Mouse (Mus musculus): ENCODE results near the gene Camk2g.

GRCm38 (mm10) chr14:20809349-20809748 is 15.5 kb upstream of the Camk2g start:
- TF ChIP-seq TAL1 (IDR thresholded peaks at IDR 0.05; ENCODE audit: low read length), result no peak
- TF ChIP-seq GATA1 (IDR thresholded peaks at IDR 0.05; ENCODE audit: low read length), result no peak
